Mouse (Mus musculus): ENCODE results near the gene Aes. TPM values are rescaled to one million over a fixed set of nuclear protein-coding genes. Genes with fewer than 3 reads are reported as not detected.

Aes gene
- polyA plus RNA-seq, 1 experiment = 551 TPM

DNA sequence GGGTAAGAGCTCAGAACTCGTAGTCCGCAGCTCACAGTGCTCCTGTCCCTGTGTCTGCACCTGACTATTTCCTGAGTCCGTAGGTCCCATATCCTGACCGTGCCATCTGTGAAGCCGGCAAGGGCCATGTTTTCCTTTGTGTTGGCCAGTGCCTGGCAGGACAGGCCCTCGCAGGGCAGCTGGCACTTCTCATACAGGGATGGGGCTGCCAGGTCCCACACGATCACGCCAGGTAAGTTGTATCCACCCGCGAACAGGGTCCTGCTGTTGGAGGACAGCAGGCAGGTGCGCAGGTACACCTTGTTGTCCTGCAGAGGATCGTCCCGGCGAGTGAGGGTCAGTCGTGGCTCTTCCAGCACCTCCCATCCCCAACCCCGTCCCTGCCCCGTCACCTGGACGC, 34.6 kb downstream of the Aes start:
- H3K4me1 ChIP-seq (ENCODE audit: control insufficient read depth, insufficient read depth, low read length) = no peaks in the 10 kb centered on the region
- H3K4me3 ChIP-seq (ENCODE audit: insufficient read depth, low read length) = no peak overlapping the region
- TF ChIP-seq POLR2A (IDR thresholded peaks at IDR 0.05; ENCODE audit: borderline replicate concordance, low read depth, low read length) = no peak
- no peak for TF ChIP-seq CTCF (IDR thresholded peaks at IDR 0.05; ENCODE audit: low read depth, low read length)
- no peak overlapping the region for H3K27ac ChIP-seq (ENCODE audit: insufficient read depth, low read depth, low read length)

DNA sequence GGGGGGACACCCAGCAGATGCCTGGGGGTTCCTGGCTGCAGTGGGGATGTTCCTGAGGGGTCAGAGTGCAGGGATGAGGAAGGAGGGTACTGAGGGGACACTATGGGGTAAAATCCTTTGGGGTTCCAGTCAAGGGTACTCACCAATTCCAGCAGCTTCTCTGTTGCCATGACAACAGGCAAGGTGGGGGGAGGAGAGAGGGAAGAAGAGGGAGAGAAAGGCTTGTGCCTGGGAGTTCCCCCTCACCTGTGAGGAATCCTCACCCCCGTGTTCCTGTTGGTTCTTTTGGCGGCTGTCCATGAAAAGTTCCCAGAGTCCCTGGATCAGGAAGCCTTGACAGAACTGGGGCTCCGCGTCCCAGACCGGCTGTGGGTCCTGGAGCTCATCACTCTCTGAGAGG, 36.3 kb downstream of the Aes start:
- no peak overlapping the region for H3K4me3 ChIP-seq (ENCODE audit: insufficient read depth, low read length)
- TF ChIP-seq CTCF (IDR thresholded peaks at IDR 0.05; ENCODE audit: low read depth, low read length) (no peak), POLR2A (IDR thresholded peaks at IDR 0.05; ENCODE audit: borderline replicate concordance, low read depth, low read length) (no peak)
- H3K4me1 ChIP-seq (ENCODE audit: control insufficient read depth, insufficient read depth, low read length) = 0 out of 2 replicates have a peak, but pooled peaks cover 2% of the 10 kb centered on the region
- no peak overlapping the region for H3K27ac ChIP-seq (ENCODE audit: insufficient read depth, low read depth, low read length)

DNA sequence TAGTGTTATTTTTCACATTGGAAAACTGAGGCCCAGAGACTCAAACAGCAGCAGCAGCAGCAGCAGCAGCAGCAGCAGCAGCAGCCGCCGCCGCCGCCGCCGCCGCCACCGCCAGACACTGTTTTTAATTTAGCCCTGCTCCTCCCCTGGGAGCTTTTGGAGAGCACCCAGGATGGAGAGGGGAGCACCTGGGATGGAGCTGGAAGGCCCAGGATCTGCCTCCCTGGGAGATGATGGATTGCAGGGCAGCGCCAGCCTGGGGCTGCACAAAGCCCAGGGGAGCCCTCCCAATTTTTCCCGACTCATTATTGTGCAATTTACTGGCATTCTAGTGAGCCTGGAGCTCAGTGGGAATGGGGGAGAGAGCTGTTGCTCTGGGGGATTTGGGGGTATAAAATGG, 37.3 kb downstream of the Aes start:
- Histone ChIP-seq H3K27ac (ENCODE audit: insufficient read depth, low read depth, low read length) (no peak overlapping the region), H3K4me3 (ENCODE audit: insufficient read depth, low read length) (no peak overlapping the region; the same call in 1 of the 2 replicates), H3K4me1 (ENCODE audit: control insufficient read depth, insufficient read depth, low read length) (peaks cover 7% of the 10 kb centered on the region)
- TF ChIP-seq POLR2A (IDR thresholded peaks at IDR 0.05; ENCODE audit: borderline replicate concordance, low read depth, low read length) (no peak), CTCF (IDR thresholded peaks at IDR 0.05; ENCODE audit: low read depth, low read length) (no peak)

DNA sequence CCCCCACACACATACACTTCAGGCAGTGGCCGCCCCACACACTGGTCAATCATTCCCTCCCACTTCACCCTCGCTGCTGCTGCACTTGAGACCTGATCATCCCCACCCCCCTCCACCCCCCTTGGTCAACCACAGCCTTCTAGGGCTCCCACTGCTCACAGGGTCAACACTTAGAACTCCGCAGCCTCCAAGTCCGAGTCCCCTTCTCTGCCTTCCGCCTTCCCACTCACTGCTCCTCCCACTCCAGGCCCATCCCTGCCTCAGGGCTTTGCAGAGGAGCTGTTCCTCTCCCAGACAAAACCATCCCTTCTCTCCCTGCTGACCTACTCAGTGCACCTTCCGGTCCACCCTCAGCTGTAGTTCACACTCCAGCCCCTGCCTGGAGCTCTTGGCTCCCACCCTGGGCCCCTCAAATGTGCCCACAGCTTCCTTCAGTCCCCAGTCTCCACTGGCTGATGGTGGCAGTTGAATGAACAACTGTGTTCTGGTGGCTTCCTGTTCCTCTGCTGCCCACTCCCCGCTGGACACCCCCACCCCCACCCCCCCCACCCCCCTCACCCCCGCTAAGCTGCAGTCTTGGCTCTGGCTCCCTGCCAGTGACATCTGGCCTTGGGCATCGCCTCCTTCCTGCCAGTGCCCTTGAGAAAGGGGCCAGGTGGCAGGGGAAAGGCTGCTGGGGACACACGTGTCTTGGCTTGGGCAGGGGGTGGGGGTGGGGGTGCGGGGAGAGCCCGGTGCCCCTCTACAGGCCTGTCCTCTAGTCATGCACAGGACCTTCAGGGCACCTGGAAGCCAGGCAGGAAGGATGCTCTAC, 38.1 kb downstream of the Aes start:
- H3K4me3 ChIP-seq (ENCODE audit: insufficient read depth, low read length) = peak overlapping the region; percentile 55
- no peak overlapping the region for H3K27ac ChIP-seq (ENCODE audit: insufficient read depth, low read depth, low read length)
- TF ChIP-seq POLR2A (IDR thresholded peaks at IDR 0.05; ENCODE audit: borderline replicate concordance, low read depth, low read length) = no peak
- no peak for TF ChIP-seq CTCF (IDR thresholded peaks at IDR 0.05; ENCODE audit: low read depth, low read length)
- H3K4me1 ChIP-seq (ENCODE audit: control insufficient read depth, insufficient read depth, low read length) = peaks cover 11% of the 10 kb centered on the region

DNA sequence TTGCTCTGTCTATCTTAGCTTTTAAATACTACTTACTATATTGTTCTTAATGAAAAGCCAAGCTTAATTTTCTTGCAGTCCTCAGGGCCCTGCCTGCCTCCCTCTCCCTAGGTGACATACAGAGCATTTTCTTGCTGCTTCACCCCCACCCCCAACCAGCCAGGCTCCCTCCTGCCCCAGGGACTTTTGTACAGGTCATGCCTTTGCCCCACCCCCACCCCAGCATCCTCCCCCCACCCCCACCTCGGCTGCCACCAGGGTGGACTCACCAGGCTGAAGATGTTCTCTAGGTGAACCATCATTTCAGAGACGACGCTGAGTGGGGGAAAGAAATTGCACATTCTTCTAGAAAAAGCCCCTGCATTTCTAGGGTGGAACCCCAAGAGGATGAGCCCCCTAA, 39.1 kb downstream of the Aes start:
- Histone ChIP-seq H3K4me3 (ENCODE audit: insufficient read depth, low read length) (no peak overlapping the region), H3K4me1 (ENCODE audit: control insufficient read depth, insufficient read depth, low read length) (peaks cover 17% of the 10 kb centered on the region), H3K27ac (ENCODE audit: insufficient read depth, low read depth, low read length) (no peak overlapping the region)
- TF ChIP-seq POLR2A (IDR thresholded peaks at IDR 0.05; ENCODE audit: borderline replicate concordance, low read depth, low read length) (no peak), CTCF (IDR thresholded peaks at IDR 0.05; ENCODE audit: low read depth, low read length) (no peak)

DNA sequence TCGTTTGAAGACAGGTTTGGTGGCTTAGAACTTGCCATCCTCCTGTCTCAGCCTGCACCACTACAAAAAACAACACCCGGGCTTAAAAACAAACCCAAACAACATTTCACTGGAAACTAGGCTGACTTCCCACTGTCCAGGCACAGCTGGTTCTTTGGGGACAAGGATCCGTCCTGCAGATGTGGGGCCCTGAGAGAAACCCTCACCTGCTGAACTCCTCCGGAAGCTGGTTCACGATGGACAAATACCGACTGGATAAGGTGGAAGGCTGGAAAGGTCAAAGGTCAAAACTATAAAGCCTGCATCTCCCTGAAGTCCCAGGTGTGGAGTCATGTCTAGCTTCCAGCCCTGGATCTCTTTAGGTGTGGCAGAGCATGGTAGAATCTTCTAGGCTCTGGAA, 39.6 kb downstream of the Aes start:
- TF ChIP-seq CTCF (IDR thresholded peaks at IDR 0.05; ENCODE audit: low read depth, low read length) (no peak), POLR2A (IDR thresholded peaks at IDR 0.05; ENCODE audit: borderline replicate concordance, low read depth, low read length) (no peak)
- Histone ChIP-seq H3K4me1 (ENCODE audit: control insufficient read depth, insufficient read depth, low read length) (peaks cover 17% of the 10 kb centered on the region), H3K4me3 (ENCODE audit: insufficient read depth, low read length) (no peak overlapping the region), H3K27ac (ENCODE audit: insufficient read depth, low read depth, low read length) (no peak overlapping the region)

DNA sequence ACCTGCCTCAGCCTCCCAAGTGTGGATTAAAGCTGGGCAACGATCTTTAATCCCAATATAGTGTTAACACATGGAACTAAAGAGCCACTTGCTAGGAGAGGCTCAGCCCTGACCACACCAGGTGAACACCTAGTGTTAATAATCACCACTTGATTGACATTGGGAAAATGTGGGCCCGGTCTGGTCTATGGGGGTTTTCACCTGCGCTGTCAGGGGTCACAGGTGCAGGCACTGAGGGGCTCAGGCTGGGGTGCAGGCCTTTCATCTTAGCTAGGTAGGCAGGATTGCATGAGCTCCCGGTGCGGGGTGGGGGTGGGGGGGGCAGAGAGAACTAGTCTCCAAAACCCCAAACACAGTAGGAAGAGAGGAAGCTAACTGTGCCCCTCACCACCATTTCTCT, 40.3 kb downstream of the Aes start:
- TF ChIP-seq POLR2A (IDR thresholded peaks at IDR 0.05; ENCODE audit: borderline replicate concordance, low read depth, low read length) (no peak), CTCF (IDR thresholded peaks at IDR 0.05; ENCODE audit: low read depth, low read length) (no peak)
- Histone ChIP-seq H3K4me3 (ENCODE audit: insufficient read depth, low read length) (no peak overlapping the region), H3K27ac (ENCODE audit: insufficient read depth, low read depth, low read length) (no peak overlapping the region), H3K4me1 (ENCODE audit: control insufficient read depth, insufficient read depth, low read length) (peaks cover 24% of the 10 kb centered on the region)

DNA sequence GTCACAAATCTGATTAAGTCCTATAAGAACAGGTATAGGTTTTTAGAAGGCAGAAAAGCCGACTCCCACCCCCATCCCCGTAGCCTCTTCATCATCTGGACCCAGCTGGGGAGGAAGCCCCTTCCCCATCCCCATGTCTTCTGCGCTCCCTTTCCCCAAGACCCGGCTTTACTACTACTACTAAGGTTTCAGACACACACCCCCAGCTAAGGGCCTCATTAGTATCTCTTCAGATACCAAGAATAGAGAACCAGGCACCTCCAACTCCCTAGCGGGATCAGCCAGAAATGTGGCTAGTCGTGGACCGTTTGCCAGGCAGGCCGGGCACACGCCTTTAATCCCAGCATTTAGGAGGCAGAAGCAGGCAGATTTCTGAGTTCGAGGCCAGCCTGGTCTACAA, 40.8 kb downstream of the Aes start:
- H3K27ac ChIP-seq (ENCODE audit: insufficient read depth, low read depth, low read length) = no peak overlapping the region
- TF ChIP-seq CTCF (IDR thresholded peaks at IDR 0.05; ENCODE audit: low read depth, low read length) (no peak), POLR2A (IDR thresholded peaks at IDR 0.05; ENCODE audit: borderline replicate concordance, low read depth, low read length) (no peak)
- H3K4me1 ChIP-seq (ENCODE audit: control insufficient read depth, insufficient read depth, low read length) = peaks cover 26% of the 10 kb centered on the region
- no peak overlapping the region for H3K4me3 ChIP-seq (ENCODE audit: insufficient read depth, low read length)

DNA sequence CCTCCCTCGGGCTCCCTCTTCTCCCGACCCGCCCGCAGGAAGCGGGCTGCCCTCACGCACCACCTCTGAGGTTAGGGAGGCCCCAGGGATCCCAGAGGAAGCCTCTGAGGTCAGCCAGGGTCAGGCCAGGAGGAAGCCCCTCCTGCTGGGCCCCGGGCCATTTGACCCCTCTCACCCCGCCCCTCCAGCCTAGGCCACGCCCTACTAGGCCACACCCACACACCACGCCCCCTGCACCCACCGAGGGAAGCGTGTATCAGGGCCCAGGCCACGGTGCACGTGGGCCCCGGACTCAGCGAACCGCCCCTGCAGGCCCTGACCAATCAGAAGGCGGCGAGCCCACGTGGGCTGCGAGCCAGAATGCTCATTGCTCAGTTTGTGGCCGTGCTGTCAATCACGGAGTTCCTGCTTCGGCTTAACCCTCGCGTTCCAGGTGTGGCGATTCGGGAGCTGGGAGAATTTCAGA, 41.5 kb downstream of the Aes start, which contains the start of gene Tle6:
Gene Tle6, minus strand, starts transcription at position 336 of the 466 bp plus-strand sequence.
- no peak for TF ChIP-seq CTCF (IDR thresholded peaks at IDR 0.05; ENCODE audit: low read depth, low read length)
- TF ChIP-seq POLR2A (IDR thresholded peaks at IDR 0.05; ENCODE audit: borderline replicate concordance, low read depth, low read length) = no peak
- peaks cover 27% of the 10 kb centered on the region for H3K4me1 ChIP-seq (ENCODE audit: control insufficient read depth, insufficient read depth, low read length)
- peak within 1 kb of the TSS; percentile 51 for H3K4me3 ChIP-seq (ENCODE audit: insufficient read depth, low read length)
- no peak within 1 kb of the TSS for H3K27ac ChIP-seq (ENCODE audit: insufficient read depth, low read depth, low read length)

DNA sequence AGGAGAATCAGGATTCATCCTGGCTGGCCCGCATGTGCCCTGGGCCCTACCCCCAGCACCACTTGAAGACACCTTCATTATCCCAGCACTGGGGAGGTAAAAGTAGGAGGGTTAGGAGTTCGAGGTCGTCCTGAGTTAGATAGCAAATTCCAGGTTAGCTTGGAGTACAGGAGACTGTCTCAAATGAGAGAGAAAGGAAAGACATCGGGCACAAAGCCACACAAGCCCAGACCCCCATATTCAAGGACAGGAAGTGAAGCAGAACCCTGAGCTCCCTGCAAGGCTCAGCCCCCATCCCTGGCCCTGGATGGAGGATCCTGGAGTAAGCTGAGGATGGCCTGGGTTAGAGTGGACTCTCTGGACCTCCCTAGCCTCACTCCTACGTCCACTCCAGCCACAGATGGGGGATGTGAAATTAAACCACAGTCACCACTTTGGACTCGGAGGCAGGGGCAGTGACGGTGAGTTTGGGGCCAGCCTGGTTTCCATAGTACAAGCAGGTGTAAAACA, 42.2 kb downstream of the Aes start:
- Histone ChIP-seq H3K27ac (ENCODE audit: insufficient read depth, low read depth, low read length) (no peak overlapping the region), H3K4me3 (ENCODE audit: insufficient read depth, low read length) (peak overlapping the region; percentile 51), H3K4me1 (ENCODE audit: control insufficient read depth, insufficient read depth, low read length) (peaks cover 27% of the 10 kb centered on the region)
- TF ChIP-seq POLR2A (IDR thresholded peaks at IDR 0.05; ENCODE audit: borderline replicate concordance, low read depth, low read length) (no peak), CTCF (IDR thresholded peaks at IDR 0.05; ENCODE audit: low read depth, low read length) (no peak)

Data from bone marrow macrophage, adult 2 months (primary cell).